In the genomic region with DNA sequence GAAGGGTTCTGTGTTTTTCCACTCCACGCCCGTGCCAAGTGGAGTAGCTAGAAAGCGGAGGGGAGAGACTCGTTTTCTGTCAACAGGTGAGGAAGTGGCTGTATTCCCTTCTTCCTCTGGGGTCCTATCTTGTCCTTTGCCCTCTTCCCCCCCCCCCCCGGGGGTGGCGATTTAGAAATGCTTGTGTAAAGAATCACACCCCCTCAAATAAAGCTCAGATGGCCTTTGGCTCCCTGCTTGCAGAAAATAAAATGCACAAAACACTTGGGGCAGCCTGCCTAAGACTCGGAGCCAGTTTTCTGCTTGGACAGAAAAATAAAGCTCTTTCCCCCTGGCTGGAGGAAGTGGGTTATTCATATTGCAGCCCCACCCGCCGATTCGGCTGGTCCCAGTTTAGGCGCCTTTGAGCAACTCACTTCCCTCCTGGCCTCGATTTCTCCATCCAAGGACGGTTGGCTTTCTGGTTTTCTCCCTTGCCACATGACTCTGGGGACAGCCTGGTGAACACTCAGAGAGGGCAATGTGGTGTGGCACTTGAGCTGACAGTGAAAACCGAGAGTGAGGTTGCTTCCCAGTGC, we compare ENCODE assay signal across 8 mouse cellular contexts. TPM values are rescaled to one million over a fixed set of nuclear protein-coding genes. Genes with fewer than 3 reads are reported as not detected.
DNase-seq lines count a peak whose midpoint lies in the region; ATAC-seq and TF ChIP-seq lines count a peak whose summit lies in the region.

No protein-coding gene starts in this region.

- H3K9me3 ChIP-seq in kidney, embryonic 14.5 days (ENCODE audit: control insufficient read depth, low read length), result no peaks in the 10 kb centered on the region
- H3K9me3 ChIP-seq in embryonic facial prominence, embryonic 15.5 days (replicated peaks), result no peaks in the 10 kb centered on the region
- no peaks in the 10 kb centered on the region for H3K9me3 ChIP-seq in liver, embryonic 13.5 days (replicated peaks)

- H3K79me2 ChIP-seq in myocyte (ENCODE audit: control insufficient read depth, insufficient read depth), result peaks cover 9% of the 10 kb centered on the region

- peaks cover 32% of the 10 kb centered on the region for H3K4me1 ChIP-seq in kidney, embryonic 14.5 days (ENCODE audit: control insufficient read depth, insufficient read depth, low read length)
- H3K4me1 ChIP-seq in embryonic facial prominence, embryonic 15.5 days, result peaks cover 57% of the 10 kb centered on the region
- peaks cover 58% of the 10 kb centered on the region for H3K4me1 ChIP-seq in liver, embryonic 13.5 days (replicated peaks)

- peak overlapping the region; percentile 68 for H3K4me2 ChIP-seq in kidney, embryonic 14.5 days (replicated peaks; ENCODE audit: low read depth, low read length)
- peak overlapping the region; percentile 81 for H3K4me2 ChIP-seq in embryonic facial prominence, embryonic 15.5 days (replicated peaks)
- H3K4me2 ChIP-seq in liver, embryonic 13.5 days, result peak overlapping the region; percentile 71
- H3K4me2 ChIP-seq in myocyte (ENCODE audit: low read depth), result peak overlapping the region; percentile 90

- H3ac ChIP-seq in myocyte (ENCODE audit: control insufficient read depth, insufficient read length), result no peak overlapping the region

- ATAC-seq in kidney, embryonic 14.5 days (ENCODE audit: low FRiP score, low TSS enrichment), result no peak
- no peak for ATAC-seq in embryonic facial prominence, embryonic 15.5 days (ENCODE audit: insufficient number of reproducible peaks, low FRiP score, low TSS enrichment, low read depth)
- no peak for ATAC-seq in liver, embryonic 13.5 days (ENCODE audit: low read depth)
- no peak for ATAC-seq in inflammation-experienced regulatory T-cells, adult 6 months

- H3K9ac ChIP-seq in kidney, embryonic 14.5 days (ENCODE audit: low read depth, low read length), result peak overlapping the region; percentile 52; the same call in 1 of the 2 replicates
- peak overlapping the region; percentile 37 for H3K9ac ChIP-seq in embryonic facial prominence, embryonic 15.5 days
- peak overlapping the region; percentile 59 for H3K9ac ChIP-seq in liver, embryonic 13.5 days

- H3K27ac ChIP-seq in kidney, embryonic 14.5 days (ENCODE audit: low read depth, low read length), result no peak overlapping the region
- no peak overlapping the region for H3K27ac ChIP-seq in embryonic facial prominence, embryonic 15.5 days (replicated peaks)
- peak overlapping the region; percentile 0; the same call in 1 of the 2 replicates for H3K27ac ChIP-seq in liver, embryonic 13.5 days

- no peak for TF ChIP-seq POLR2A in myocyte (IDR thresholded peaks at IDR 0.05; ENCODE audit: insufficient read length, low read depth)

- peak overlapping the region; percentile 53 for H3K4me3 ChIP-seq in kidney, embryonic 14.5 days (ENCODE audit: low read length)
- peak overlapping the region; percentile 63 for H3K4me3 ChIP-seq in embryonic facial prominence, embryonic 15.5 days (replicated peaks)
- peak overlapping the region; percentile 59 for H3K4me3 ChIP-seq in liver, embryonic 13.5 days (replicated peaks)
- peak overlapping the region; percentile 64 for H3K4me3 ChIP-seq in myocyte

- WGBS in kidney, embryonic 14.5 days, result 27% methylated on average over 14 of the region's 14 CpGs
- 16% methylated on average over 14 of the region's 14 CpGs for WGBS in embryonic facial prominence, embryonic 15.5 days
- WGBS in liver, embryonic 13.5 days (ENCODE audit: insufficient replicate concordance), result 7% methylated on average over 14 of the region's 14 CpGs

- DNase-seq in kidney, adult 18-20 months, result no peak
- DNase-seq in heart, postnatal 36 days, result peak; percentile 49 to 65
- no peak for DNase-seq in liver, embryonic 13.5 days
- no peak for DNase-seq in layer of hippocampus, adult 11-12 months (ENCODE audit: low spot score)

- H3K27me3 ChIP-seq in kidney, embryonic 14.5 days (ENCODE audit: control insufficient read depth, insufficient read depth, low read length), result no peaks in the 10 kb centered on the region
- no peaks in the 10 kb centered on the region for H3K27me3 ChIP-seq in embryonic facial prominence, embryonic 15.5 days
- H3K27me3 ChIP-seq in liver, embryonic 13.5 days, result peaks cover 5% of the 10 kb centered on the region; the same call in 1 of the 2 replicates
- no peaks in the 10 kb centered on the region for H3K27me3 ChIP-seq in myocyte (ENCODE audit: control insufficient read depth, insufficient read depth, insufficient read length)

- H3K36me3 ChIP-seq in kidney, embryonic 14.5 days (ENCODE audit: control insufficient read depth, insufficient read depth, low read length), result no peaks in the 10 kb centered on the region
- no peaks in the 10 kb centered on the region for H3K36me3 ChIP-seq in embryonic facial prominence, embryonic 15.5 days
- no peaks in the 10 kb centered on the region for H3K36me3 ChIP-seq in liver, embryonic 13.5 days
- no peaks in the 10 kb centered on the region for H3K36me3 ChIP-seq in myocyte (ENCODE audit: control insufficient read depth, insufficient read depth)

- intact Hi-C loops in heart, postnatal 36 days (cut with DNase I), result loop anchor here (2.0 kb wide), 1 partner anchor 77 kb away; a partner anchor contains a TSS

TF ChIP-seq in myocyte, 11 proteins besides CTCF, POLR2A, EP300 and RAD21:
- no peak for TF ChIP-seq REST (IDR thresholded peaks at IDR 0.05; ENCODE audit: insufficient read depth, insufficient read length)
- no peak for TF ChIP-seq SRF (IDR thresholded peaks at IDR 0.05; ENCODE audit: control insufficient read depth, insufficient read length, low read depth)
- TF ChIP-seq POLR2AphosphoS2 (IDR thresholded peaks at IDR 0.05; ENCODE audit: insufficient read length, low read depth), result no peak
- TF ChIP-seq TCF12 (IDR thresholded peaks at IDR 0.05; ENCODE audit: insufficient read depth, poor library complexity, severe bottlenecking), result no peak
- TF ChIP-seq TCF3 (IDR thresholded peaks at IDR 0.05; ENCODE audit: insufficient read length, low read depth), result no peak

RNA-seq across cellular contexts. Expression of a gene that starts 0.8 kb away (rescaled TPM):
- 4.5 and 6.0 TPM in 2 replicates for polyA plus RNA-seq in kidney, embryonic 14.5 days (2014; fragmentation: Nextera tagmentation; extraction: Ambion mirVana)
- 9.0 and 9.3 TPM in 2 replicates for polyA plus RNA-seq in embryonic facial prominence, embryonic 15.5 days (2015; fragmentation: Nextera tagmentation; extraction: Ambion mirVana)
- 10 to 100 TPM; 12.5 to 13.9 TPM for total RNA-seq in heart, postnatal 36 days (2021)
- polyA plus RNA-seq in liver, embryonic 13.5 days (2015; fragmentation: Nextera tagmentation; extraction: Ambion mirVana), result 4.0 and 4.7 TPM in 2 replicates
- 19.6 TPM for polyA plus RNA-seq in myocyte (2012; fragmentation: generic; extraction: Trizol)
- 10 to 100 TPM in 1 of 3 experiments, 1 to 10 TPM in 2; 6.1 to 14.5 (median 7.3) TPM for polyA plus RNA-seq in inflammation-experienced regulatory T-cells, adult 6 months (2017; shearing (Covaris generic))

RNA-seq across cellular contexts. Expression of a gene that starts 8.3 kb away (rescaled TPM):
- 41.5 and 44.5 TPM in 2 replicates for polyA plus RNA-seq in kidney, embryonic 14.5 days (2014; fragmentation: Nextera tagmentation; extraction: Ambion mirVana)
- 58.6 and 67.9 TPM in 2 replicates for polyA plus RNA-seq in embryonic facial prominence, embryonic 15.5 days (2015; fragmentation: Nextera tagmentation; extraction: Ambion mirVana)
- total RNA-seq in heart, postnatal 36 days (2021), result 10 to 100 TPM; 37.3 to 49.8 TPM
- polyA plus RNA-seq in liver, embryonic 13.5 days (2015; fragmentation: Nextera tagmentation; extraction: Ambion mirVana), result 17.3 and 17.9 TPM in 2 replicates
- 75.3 TPM for polyA plus RNA-seq in myocyte (2012; fragmentation: generic; extraction: Trizol)
- 1 to 10 TPM; 3.2 to 5.7 (median 3.5) TPM for polyA plus RNA-seq in inflammation-experienced regulatory T-cells, adult 6 months (2017; shearing (Covaris generic))

RNA-seq across cellular contexts. Expression of a gene that starts 35.4 kb away (rescaled TPM):
- polyA plus RNA-seq in kidney, embryonic 14.5 days (2014; fragmentation: Nextera tagmentation; extraction: Ambion mirVana), result not detected in 2 replicates
- not detected in 2 replicates for polyA plus RNA-seq in embryonic facial prominence, embryonic 15.5 days (2015; fragmentation: Nextera tagmentation; extraction: Ambion mirVana)
- 1 to 10 TPM; 1.2 to 2.2 TPM for total RNA-seq in heart, postnatal 36 days (2021)
- not detected in 2 replicates for polyA plus RNA-seq in liver, embryonic 13.5 days (2015; fragmentation: Nextera tagmentation; extraction: Ambion mirVana)
- polyA plus RNA-seq in myocyte (2012; fragmentation: generic; extraction: Trizol), result not detected
- polyA plus RNA-seq in inflammation-experienced regulatory T-cells, adult 6 months (2017; shearing (Covaris generic)), result not detected

RNA-seq across cellular contexts. Expression of a gene that starts 39.1 kb away (rescaled TPM):
- polyA plus RNA-seq in kidney, embryonic 14.5 days (2014; fragmentation: Nextera tagmentation; extraction: Ambion mirVana), result 10.5 and 12.5 TPM in 2 replicates
- 0.95 and 1.7 TPM in 2 replicates for polyA plus RNA-seq in embryonic facial prominence, embryonic 15.5 days (2015; fragmentation: Nextera tagmentation; extraction: Ambion mirVana)
- total RNA-seq in heart, postnatal 36 days (2021), result 1 to 10 TPM; 8.3 to 9.1 TPM
- 0.82 and 1.0 TPM in 2 replicates for polyA plus RNA-seq in liver, embryonic 13.5 days (2015; fragmentation: Nextera tagmentation; extraction: Ambion mirVana)
- polyA plus RNA-seq in myocyte (2012; fragmentation: generic; extraction: Trizol), result 1.4 TPM
- not detected for polyA plus RNA-seq in inflammation-experienced regulatory T-cells, adult 6 months (2017; shearing (Covaris generic))

Comparison
In these comparisons a context has a peak if more than half of its experiments do, and no peak if none do; other contexts are left out.
1. DNase-seq: peak in heart, postnatal 36 days (2 of 2); none in kidney, adult 18-20 months (single experiment), liver, embryonic 13.5 days (single experiment) and layer of hippocampus, adult 11-12 months (single experiment).
2. Peak in every context shown above with its lines, with median percentiles within 50 percentile points of each other: H3K4me2 ChIP-seq, H3K4me3 ChIP-seq and H3K9ac ChIP-seq.